8 mouse cellular contexts compared by ENCODE assay signal in the genomic region with DNA sequence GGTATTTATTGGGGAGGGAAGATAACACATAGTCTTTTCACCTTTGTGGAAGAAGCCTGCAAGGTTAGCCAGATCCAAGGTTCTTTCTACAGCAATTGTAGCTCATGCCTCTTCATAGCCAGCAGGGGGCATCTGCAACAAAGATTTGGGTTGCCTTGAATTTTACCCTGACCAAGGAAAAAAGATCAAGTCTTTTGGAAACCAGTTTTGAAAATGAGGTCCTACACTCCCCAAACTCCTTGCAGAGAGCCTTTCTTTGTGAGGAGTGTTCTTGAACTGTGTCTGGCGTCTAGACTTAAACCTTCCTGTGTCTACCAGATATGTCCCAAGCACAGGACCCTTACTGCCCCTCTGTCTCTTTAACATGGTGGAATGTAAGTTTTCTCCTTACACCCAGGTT. TPM values are rescaled to one million over a fixed set of nuclear protein-coding genes. Genes with fewer than 3 reads are reported as not detected.
A peak's percentile ranks its signal among the peaks of the same experiment; 100 is the strongest.
DNase-seq lines count a peak whose midpoint lies in the region; ATAC-seq lines count a peak whose summit lies in the region.

No protein-coding gene starts in this region.

- no peaks in the 10 kb centered on the region for H3K36me3 ChIP-seq in forebrain, embryonic 16.5 days (ENCODE audit: control insufficient read depth, insufficient read depth)

- H3K27ac ChIP-seq in forebrain, embryonic 16.5 days (ENCODE audit: low read length) = no peak overlapping the region

- peak; percentile 52 for DNase-seq in heart, adult 11 months
- no peak for DNase-seq in heart, adult 9 months (ENCODE audit: low spot score in 2 of 2)
- peak; percentile 10 for DNase-seq in urinary bladder, postnatal 25 days (ENCODE audit: low spot score)
- no peak for DNase-seq in urinary bladder, postnatal 4 days (ENCODE audit: low spot score in 2 of 2)
- no peak for DNase-seq in thymus, postnatal 14 days

- H3K4me1 ChIP-seq in forebrain, embryonic 16.5 days (replicated peaks; ENCODE audit: control insufficient read depth, insufficient read depth, low read length) = no peaks in the 10 kb centered on the region

- no peaks in the 10 kb centered on the region for H3K27me3 ChIP-seq in forebrain, embryonic 16.5 days (replicated peaks; ENCODE audit: control insufficient read depth, insufficient read depth, low read length)

- peak; percentile 18; the same call in 1 of the 2 replicates for ATAC-seq in forebrain, embryonic 16.5 days
- peak; percentile 49; the same call in 1 of the 2 replicates for ATAC-seq in megakaryocyte, adult 5-6 weeks (ENCODE audit: poor library complexity, severe bottlenecking)
- ATAC-seq in activated CD4-positive, CD25-positive, alpha-beta regulatory T cell, adult 4 months = no peak

- H3K9ac ChIP-seq in forebrain, embryonic 16.5 days (replicated peaks; ENCODE audit: low read depth, low read length) = no peak overlapping the region

- H3K9me3 ChIP-seq in forebrain, embryonic 16.5 days (ENCODE audit: control insufficient read depth, low read length) = no peaks in the 10 kb centered on the region

- no peak overlapping the region for H3K4me2 ChIP-seq in forebrain, embryonic 16.5 days (ENCODE audit: low read length)

- 52% methylated on average over 1 of the region's 1 CpGs for WGBS in forebrain, embryonic 16.5 days

- H3K4me3 ChIP-seq in forebrain, embryonic 16.5 days (replicated peaks; ENCODE audit: low read length) = no peak overlapping the region

RNA-seq across cellular contexts. Expression of gene Rgs5, which starts 15.4 kb away (rescaled TPM):
- polyA plus RNA-seq in forebrain, embryonic 16.5 days (2015; fragmentation: Nextera tagmentation; extraction: Ambion mirVana) = 19.4 and 20.8 TPM in 2 replicates
- total RNA-seq in megakaryocyte, adult 5-6 weeks (2015) = 0.05 TPM in 1 of 2 replicates, not detected in the other
- total RNA-seq in megakaryocyte, adult 5-6 weeks (2017) = 0.07 TPM in 1 of 2 replicates, not detected in the other
- polyA plus RNA-seq in activated CD4-positive, CD25-positive, alpha-beta regulatory T cell, adult 4 months (2017; shearing (Covaris generic)) = not detected

Comparison
In these comparisons a context has a peak if more than half of its experiments do, and no peak if none do; other contexts are left out.
1. DNase-seq: peak in heart, adult 11 months (single experiment) and urinary bladder, postnatal 25 days (single experiment); none in heart, adult 9 months (0 of 2), urinary bladder, postnatal 4 days (0 of 2) and thymus, postnatal 14 days (single experiment).
2. RNA of gene Rgs5, which starts 15.4 kb away (polyA plus RNA-seq): 19.4 to 20.8 TPM in forebrain, embryonic 16.5 days; not detected in activated CD4-positive, CD25-positive, alpha-beta regulatory T cell, adult 4 months; every median in the first group is over 10 times any median in the second.